Mouse (Mus musculus): ENCODE data around the gene Arel1. TPM values are rescaled to one million over a fixed set of nuclear protein-coding genes. Genes with fewer than 3 reads are reported as not detected.

Gene Arel1
- polyA plus RNA-seq, 2 experiments from 2014 or later: 24.9 to 31.0 TPM

DNA sequence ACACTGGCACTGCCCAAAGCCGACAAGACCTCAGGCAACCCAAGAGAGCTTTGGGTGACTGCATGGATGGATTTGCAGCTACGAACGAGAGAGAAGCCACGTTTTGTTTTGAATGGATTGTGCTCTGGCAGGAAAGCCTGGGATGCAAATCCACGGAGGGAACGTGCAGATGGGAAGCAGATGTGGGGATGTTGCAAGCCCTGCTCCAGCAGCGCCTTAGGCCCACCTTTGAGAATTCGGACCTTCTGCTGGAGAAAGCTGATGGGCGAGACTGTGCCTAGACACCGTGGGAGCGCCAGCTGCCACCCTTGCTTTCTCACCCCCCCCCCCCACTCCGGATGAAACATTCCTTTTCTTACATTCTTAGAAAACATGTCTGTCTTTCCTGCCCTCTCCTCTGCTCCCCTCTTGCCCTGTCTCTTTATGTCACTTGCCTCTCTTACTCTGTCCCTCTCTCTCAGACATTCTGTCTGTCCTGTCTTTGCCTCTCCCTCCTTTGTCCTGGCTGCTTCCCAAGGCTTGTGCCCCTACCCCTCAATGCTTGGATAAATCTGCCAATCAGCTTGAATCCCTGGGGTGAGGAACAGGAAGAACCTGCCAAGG, 63.6 kb downstream of the Arel1 start:
- no peak for ATAC-seq

- ATAC-seq: no peak
These were observed 66.3 kb downstream of the Arel1 start for GRCm38 (mm10) chr12:84904399-84904798.

DNA sequence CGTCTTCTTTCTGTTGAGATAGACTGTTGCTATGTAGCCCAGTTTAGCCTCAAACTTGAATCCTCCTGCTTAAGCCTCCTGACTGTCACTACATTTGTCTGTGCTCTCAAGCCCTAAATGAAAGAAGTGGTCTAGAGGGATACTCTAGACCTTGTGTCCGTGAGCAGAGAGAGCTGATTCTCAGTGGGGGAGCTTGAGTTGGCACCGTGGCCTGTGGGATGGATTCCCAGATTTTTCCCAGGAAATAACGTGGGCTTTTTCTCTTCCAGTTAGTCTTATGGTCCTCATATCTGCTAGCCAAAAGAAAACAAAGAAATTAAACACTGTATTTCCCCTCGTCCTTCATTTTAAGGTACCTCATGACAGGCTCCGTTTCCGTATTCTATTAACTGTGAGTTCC, 70.4 kb downstream of the Arel1 start:
- ATAC-seq: no peak

DNA sequence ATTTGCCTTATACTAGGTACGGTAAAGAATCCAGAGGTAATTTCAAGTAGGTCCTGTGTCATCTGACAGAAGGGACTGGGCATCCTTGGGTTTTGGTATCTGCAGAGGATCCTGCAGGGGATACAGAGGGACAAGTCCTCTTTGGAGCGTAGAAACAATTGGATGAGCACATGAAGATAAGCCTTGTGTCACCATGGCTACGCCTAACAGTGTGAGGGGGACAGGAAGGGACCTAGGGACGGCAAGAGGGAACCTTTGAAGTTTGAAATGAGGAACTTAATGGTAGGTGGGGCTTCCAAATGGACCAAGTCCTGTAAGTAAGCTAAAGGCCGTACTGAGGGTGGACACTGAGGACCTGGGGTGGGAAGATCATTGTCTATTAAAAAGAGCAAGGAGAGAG, 73.4 kb downstream of the Arel1 start:
- ATAC-seq: no peak

DNA sequence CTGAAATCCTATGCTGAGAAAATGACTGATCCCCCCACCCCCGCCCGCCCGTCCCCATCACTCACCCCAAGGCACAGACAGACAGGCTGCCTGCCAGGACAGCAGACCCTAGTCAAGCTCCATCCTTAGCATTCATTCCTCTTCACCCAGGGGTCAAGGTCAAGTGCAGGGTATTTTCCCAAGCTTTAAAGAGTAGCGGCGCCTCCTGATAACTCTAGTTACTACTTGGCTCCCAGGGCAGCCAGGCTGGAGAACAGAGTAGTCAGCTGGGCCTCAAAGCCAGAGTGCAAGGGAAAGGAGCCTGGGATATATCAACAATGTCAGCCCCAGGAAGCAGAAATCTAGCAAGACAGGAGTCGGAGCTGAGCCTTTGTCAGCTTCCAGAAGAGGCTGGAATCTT, 74.5 kb downstream of the Arel1 start:
- ATAC-seq: no peak

DNA sequence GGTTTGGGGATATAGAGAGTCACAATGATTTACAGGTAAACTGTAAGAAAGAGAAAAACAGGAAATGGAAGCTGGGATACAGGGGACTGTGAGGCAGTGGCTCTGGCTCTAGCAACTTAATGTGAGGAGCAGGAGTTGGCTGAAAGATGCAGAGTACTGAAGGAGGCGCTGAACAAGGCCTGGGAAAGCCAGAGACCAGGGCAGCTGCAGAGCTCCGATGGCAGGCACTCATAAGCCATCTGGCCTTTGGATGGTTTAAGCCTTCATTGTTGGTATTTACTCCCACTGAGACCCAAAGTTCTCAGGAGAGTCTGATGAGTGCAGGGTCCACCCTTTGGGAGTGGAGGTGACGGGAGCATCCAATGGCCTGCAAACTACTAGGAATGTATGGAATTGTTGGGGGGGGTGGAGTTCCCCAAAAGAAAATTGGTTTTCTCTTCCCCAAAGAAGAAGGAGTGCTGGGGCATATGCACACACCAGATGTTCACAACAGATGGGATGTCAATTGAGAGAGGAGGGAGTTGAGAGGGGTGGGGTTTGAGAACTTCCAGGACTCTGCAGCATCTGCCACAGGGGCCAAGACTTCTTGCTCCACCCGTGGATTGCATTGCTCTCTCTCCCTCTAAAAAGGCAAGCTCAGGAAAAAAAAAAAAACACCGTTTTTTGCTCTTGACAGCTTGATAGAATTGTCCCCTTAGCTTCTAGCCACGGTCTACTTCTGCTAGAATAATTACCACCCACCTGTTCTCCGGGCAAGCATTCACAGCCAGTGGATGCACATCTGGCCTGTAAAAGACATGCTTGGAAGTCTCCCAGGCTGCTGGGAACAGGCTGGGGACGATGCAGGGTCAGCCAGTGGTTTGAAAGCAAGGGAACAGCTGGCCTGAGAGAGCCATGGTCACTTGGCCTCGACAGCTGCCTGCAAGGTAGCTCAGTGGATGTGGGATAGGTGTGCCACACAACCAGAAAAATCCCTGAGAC, 76.8 kb downstream of the Arel1 start:
- ATAC-seq: no peak

DNA sequence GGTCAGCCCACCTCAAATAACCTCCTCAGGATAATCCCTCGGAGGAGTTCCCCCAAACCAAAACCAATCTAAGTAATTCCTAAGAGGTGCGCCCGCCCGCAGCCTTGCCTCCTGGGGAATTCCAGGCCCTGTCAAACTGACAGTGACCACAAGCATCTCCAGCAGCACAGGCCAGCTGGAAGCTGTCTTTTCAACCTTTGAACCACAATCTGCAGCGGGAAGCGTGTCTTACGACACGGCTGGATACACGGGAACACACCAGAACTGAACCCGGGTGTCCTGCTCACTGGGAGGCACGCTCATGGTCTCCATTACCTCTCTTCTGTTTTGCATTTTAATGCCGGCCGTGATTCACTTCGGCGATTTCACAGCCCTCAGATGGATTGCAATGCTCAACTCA, 80.4 kb downstream of the Arel1 start:
- ATAC-seq: no peak

DNA sequence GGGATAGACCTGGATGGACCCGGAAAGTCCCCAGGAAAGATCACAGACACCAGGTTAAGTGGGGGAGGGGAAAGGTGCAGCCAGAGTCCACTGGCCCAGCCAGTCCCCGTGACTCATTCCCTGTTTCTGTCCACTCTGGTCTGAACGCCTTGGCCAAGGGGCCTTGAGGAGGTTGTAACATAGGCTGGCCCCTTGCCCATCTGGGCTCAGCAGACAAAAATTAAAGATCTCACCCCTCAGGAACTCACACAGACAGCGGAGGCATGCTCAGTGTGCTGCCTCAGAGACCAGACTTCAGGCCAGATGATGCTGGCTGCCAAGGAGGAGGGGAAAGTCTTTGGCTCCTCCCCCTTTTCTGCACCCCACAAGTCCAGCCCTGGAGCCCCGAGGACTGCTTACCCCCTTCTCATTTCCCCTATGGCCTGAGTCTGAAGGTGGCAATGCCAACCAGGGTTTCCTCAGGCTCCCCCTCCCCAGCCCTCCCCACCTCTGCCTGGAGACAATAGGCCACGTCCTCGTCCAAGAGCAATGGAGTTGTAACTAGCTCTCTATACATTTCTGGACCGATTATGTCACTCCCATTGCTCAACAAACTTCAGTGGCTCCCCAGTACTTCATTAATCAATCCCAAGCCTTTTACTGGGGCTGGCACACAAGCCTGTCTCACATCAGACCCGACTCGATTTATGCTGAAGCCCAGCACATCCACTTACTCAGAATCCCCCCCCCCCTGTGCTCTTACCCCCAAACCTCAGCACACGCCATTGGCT, 85.4 kb downstream of the Arel1 start:
- ATAC-seq: no peak

GRCm38 (mm10) chr12:84884423-84885076, 86.2 kb downstream of the Arel1 start:
- ATAC-seq: no peak

- ATAC-seq: no peak
These were observed 87.9 kb downstream of the Arel1 start for GRCm38 (mm10) chr12:84882796-84883195.

DNA sequence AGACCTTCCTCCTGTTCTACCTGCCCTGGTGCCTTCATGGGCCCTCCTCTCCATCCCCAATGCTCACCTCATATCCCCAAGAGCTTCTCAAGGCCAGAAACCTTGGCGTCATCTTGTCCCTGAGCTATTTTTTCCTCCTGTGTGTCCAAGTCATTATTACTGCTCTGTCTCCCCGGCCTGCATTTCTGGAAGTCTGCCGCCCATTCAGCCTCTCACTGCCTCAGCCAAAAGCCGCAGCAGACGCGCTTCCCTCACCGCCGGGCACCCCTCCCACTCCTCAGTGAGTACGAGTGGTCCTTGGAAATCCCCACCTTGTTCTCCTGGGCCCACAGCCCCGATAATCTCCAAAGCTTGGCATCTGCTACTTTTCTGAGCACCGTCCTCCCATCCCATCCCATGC, 90.6 kb downstream of the Arel1 start:
- ATAC-seq: no peak

GRCm38 (mm10) chr12:84876481-84877121, 94.1 kb downstream of the Arel1 start, which contains the start of gene Ltbp2:
Gene Ltbp2 (minus strand): TSS chr12:84876532.
- peak; percentile 68 for ATAC-seq

DNA sequence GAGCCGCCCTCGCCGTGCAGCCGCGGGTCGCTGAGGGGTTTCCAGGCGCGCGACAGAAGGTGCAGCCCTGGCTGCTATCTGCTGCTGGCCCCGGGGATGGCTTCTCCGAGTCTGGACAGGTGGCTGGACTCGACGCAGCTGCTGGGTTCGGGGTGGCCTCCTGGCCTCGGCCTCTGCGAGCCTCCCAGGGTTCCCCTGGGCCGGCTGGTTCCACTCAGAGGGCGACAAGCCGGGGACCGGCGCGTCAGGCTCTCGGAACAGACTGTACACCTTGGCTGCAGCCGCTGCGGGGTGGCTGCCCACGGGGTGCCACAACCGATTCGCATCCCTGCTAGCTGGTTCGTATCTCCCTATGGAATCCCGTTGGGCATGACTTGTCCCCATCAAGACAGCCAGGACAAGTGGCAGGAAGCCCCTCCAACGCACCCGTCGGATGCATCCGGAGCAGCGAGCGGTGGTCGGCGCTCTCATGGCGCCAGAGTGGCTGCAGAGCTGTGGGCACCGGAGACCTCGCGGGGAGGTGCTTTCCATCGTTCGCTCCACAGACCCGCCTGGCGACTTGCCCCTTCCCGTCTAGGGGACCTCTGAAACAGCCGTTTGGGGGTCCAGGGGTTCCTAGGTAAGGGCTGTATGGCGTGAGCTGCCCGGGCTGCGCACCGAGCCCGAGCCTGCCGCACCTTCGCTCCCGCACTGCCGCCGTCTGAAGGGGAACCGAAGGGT, 94.8 kb downstream of the Arel1 start:
- no peak for ATAC-seq

DNA sequence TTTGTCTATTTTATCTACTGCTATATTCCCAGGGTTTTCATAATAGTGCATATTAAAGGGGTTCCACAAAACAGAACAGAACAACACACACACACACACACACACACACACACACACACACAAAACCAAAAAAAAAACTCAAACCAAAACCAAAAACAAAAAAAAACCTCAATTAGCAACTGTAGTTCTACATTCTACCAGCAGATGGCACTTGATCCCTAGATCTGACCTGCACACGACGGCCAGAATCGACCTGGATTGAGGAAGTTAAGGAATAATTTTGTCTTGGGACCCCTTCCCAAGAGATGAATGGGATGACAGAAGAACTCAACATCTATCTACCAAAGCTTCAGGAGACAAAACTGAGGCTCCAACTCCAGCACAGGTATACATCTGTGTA, 97.3 kb downstream of the Arel1 start:
- ATAC-seq: no peak

DNA sequence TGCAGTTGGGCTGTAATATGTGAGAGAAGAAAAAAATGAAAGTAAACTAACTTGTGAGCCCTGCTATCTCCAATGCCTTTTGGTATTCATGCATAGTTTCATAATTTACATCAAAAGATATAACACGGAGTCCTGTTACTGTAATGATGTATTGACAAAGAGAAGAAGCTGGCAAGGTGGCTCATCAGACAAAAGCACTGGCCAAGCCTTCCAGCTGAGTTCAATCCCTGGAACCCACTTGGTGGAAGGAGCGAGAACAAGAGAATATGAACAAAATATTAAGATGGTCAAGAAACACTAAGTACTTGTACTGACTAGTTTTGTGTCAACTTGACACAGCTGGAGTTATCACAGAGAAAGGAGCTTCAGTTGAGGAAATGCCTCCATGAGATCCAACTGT, 98.4 kb downstream of the Arel1 start:
- no peak for ATAC-seq

Other genes with a start within 250 kb of the Arel1 start
- gene Npc2, start 197.7 kb downstream of the Arel1 start, polyA plus RNA-seq (2017; shearing (Covaris generic)): 100 to 1,000 TPM; 151 to 166 TPM
- 100 to 1,000 TPM in 1 of 2 experiments, 10 to 100 TPM in 1; 96.4 to 138 TPM for gene Isca2, start 197.6 kb downstream of the Arel1 start, polyA plus RNA-seq (2017; shearing (Covaris generic))
- not detected for gene Ltbp2, start 94.4 kb downstream of the Arel1 start, polyA plus RNA-seq (2017; shearing (Covaris generic))
- 100 to 1,000 TPM; 196 to 212 TPM for gene Fcf1, start within 50 bp of the Arel1 start, polyA plus RNA-seq (2017; shearing (Covaris generic))
- gene Ylpm1, start 25.4 kb upstream of the Arel1 start, polyA plus RNA-seq (2017; shearing (Covaris generic)): 10 to 100 TPM; 33.4 to 36.1 TPM
- gene Prox2, start 139.9 kb upstream of the Arel1 start, polyA plus RNA-seq (2017; shearing (Covaris generic)): 1 to 10 TPM; 1.4 to 2.7 TPM
- gene Dlst, start 139.9 kb upstream of the Arel1 start, polyA plus RNA-seq (2017; shearing (Covaris generic)): 10 to 100 TPM; 59.2 to 69.7 TPM
- under 1 TPM; 0.73 to 0.83 TPM for gene Rps6kl1, start 180.4 kb upstream of the Arel1 start, polyA plus RNA-seq (2017; shearing (Covaris generic))
- gene Pgf, start 206.9 kb upstream of the Arel1 start, polyA plus RNA-seq (2017; shearing (Covaris generic)): not detected
- gene Eif2b2, start 248.6 kb upstream of the Arel1 start, polyA plus RNA-seq (2017; shearing (Covaris generic)): 10 to 100 TPM; 53.5 to 76.2 TPM

Data from activated CD4-positive, CD25-positive, alpha-beta regulatory T cell, adult 4 months (primary cell).